Mouse (Mus musculus) hindbrain, embryonic 14.5 days (tissue): ENCODE measurements around the gene Psd. TPM values are rescaled to one million over a fixed set of nuclear protein-coding genes. Genes with fewer than 3 reads are reported as not detected.

Source experiments
- ATAC-seq: fragments of 200-750 bp; cut with Nextera tagmentation; 2 replicates; pipeline ENCODE4 v1.8.0; 2017; ENCODE audit warnings: moderate number of reproducible peaks, mild to moderate bottlenecking, moderate TSS enrichment, moderate library complexity; ENCODE audit not compliant: low FRiP score
- DNase-seq: peaks from one replicate; pipeline ENCODE4 v3.0.0-alpha.2; 2015; ENCODE audit warnings: low spot score
- H3K27ac ChIP-seq: fragments of 300-500 bp; sonication (generic); 2 replicates; pipeline ENCODE4 v1.5.1; 2014; ENCODE audit warnings: mild to moderate bottlenecking, moderate library complexity
- H3K27me3 ChIP-seq: fragments of 300-500 bp; sonication (generic); 2 replicates; pipeline ENCODE4 v1.6.1; 2014; ENCODE audit warnings: mild to moderate bottlenecking, low read length, mixed read lengths; ENCODE audit not compliant: control insufficient read depth, insufficient read depth
- H3K36me3 ChIP-seq: fragments of 300-500 bp; sonication (generic); replicated peaks from 2 replicates; pipeline ENCODE4 v1.6.1; 2014; ENCODE audit not compliant: control insufficient read depth, insufficient read depth
- H3K4me1 ChIP-seq: fragments of 300-500 bp; sonication (generic); replicated peaks from 2 replicates; pipeline ENCODE4 v1.6.1; 2014; ENCODE audit warnings: antibody characterized with exemption, low read length, mixed read lengths; ENCODE audit not compliant: control insufficient read depth, insufficient read depth
- H3K4me2 ChIP-seq: fragments of 300-500 bp; sonication (generic); replicated peaks from 2 replicates; pipeline ENCODE4 v1.6.1; 2014; ENCODE audit warnings: mild to moderate bottlenecking, moderate library complexity
- H3K4me3 ChIP-seq: fragments of 300-500 bp; sonication (generic); replicated peaks from 2 replicates; pipeline ENCODE4 v1.5.1; 2014; ENCODE audit warnings: mild to moderate bottlenecking, low read length
- H3K9ac ChIP-seq: fragments of 300-500 bp; sonication (generic); 2 replicates; pipeline ENCODE4 v1.6.1; 2014
- H3K9me3 ChIP-seq: fragments of 300-500 bp; sonication (generic); 2 replicates; pipeline ENCODE4 v1.6.1; 2016; ENCODE audit warnings: low read length; ENCODE audit not compliant: control insufficient read depth
- WGBS: fragments of 180-500 bp; shearing (Covaris S2); extraction: QIAGEN DNeasy Blood & Tissue Kit; methylation state at CpG from one replicate; pipeline ENCODE4 v1.1.7; 2014; 5-methylcytosine and 5-hydroxymethylcytosine counted together
- polyA plus RNA-seq: library from polyadenylated mRNA; unstranded; fragments of >200 nt; fragmentation: Nextera tagmentation; extraction: Ambion mirVana; gene quantifications from 2 replicates; pipeline ENCODE4 v1.2.1, GENCODE M21; 2014

Gene Psd
- polyA plus RNA-seq, 1 experiment from 2014 or later, result 131 TPM

GRCm38 (mm10) chr19:46344710-46345419, 17.9 kb upstream of the Psd start:
- DNase-seq (no peak), ATAC-seq (no peak)
- no peak overlapping the region for H3K27ac ChIP-seq
- H3K27me3 ChIP-seq, result peaks cover under 1% of the 10 kb centered on the region; the same call in 1 of the 2 replicates
- no peaks in the 10 kb centered on the region for H3K36me3 ChIP-seq
- H3K9me3 ChIP-seq, result no peaks in the 10 kb centered on the region
- H3K4me1 ChIP-seq, result peaks cover 7% of the 10 kb centered on the region; the same call in 1 of the 2 replicates
- no peak overlapping the region for H3K4me3 ChIP-seq
- no peak overlapping the region for H3K9ac ChIP-seq
- H3K4me2 ChIP-seq, result no peak overlapping the region
- WGBS, result 25% methylated on average over 7 of the region's 7 CpGs

- Histone ChIP-seq H3K4me2 (peak overlapping the region; percentile 60), H3K36me3 (no peaks in the 10 kb centered on the region), H3K27me3 (no peaks in the 10 kb centered on the region), H3K4me3 (no peak overlapping the region), H3K4me1 (peaks cover 13% of the 10 kb centered on the region), H3K9me3 (no peaks in the 10 kb centered on the region), H3K9ac (peak overlapping the region; percentile 24; the same call in 1 of the 2 replicates), H3K27ac (peak overlapping the region; percentile 58)
- DNase-seq (no peak), ATAC-seq (no peak)
- WGBS, result 75% methylated on average over 7 of the region's 7 CpGs
Measured at GRCm38 (mm10) chr19:46339287-46339971, 12.5 kb upstream of the Psd start.

GRCm38 (mm10) chr19:46338942-46339286, 12.0 kb upstream of the Psd start:
- no peaks in the 10 kb centered on the region for H3K9me3 ChIP-seq
- H3K4me1 ChIP-seq, result peaks cover 13% of the 10 kb centered on the region
- peak overlapping the region; percentile 61; the same call in 1 of the 2 replicates for H3K4me3 ChIP-seq
- H3K9ac ChIP-seq, result peak overlapping the region; percentile 22
- ATAC-seq (peak; percentile 5; the same call in 1 of the 2 replicates), DNase-seq (no peak)
- H3K4me2 ChIP-seq, result peak overlapping the region; percentile 60
- no peaks in the 10 kb centered on the region for H3K27me3 ChIP-seq
- WGBS, result 48% methylated on average over 6 of the region's 6 CpGs
- no peaks in the 10 kb centered on the region for H3K36me3 ChIP-seq
- H3K27ac ChIP-seq, result peak overlapping the region; percentile 58

GRCm38 (mm10) chr19:46338331-46338936, 11.5 kb upstream of the Psd start, which contains the start of gene Cuedc2:
TSS of gene Cuedc2 (minus strand) at chr19:46338702.
- Histone ChIP-seq H3K9ac (peak within 1 kb of the TSS; percentile 76), H3K36me3 (no peaks in the 10 kb centered on the region), H3K27me3 (no peaks in the 10 kb centered on the region), H3K4me3 (peak within 1 kb of the TSS; percentile 61), H3K4me2 (peak within 1 kb of the TSS; percentile 60), H3K4me1 (peaks cover 13% of the 10 kb centered on the region), H3K9me3 (no peaks in the 10 kb centered on the region), H3K27ac (peak within 1 kb of the TSS; percentile 74)
- under 1% methylated on average over 31 of the region's 31 CpGs for WGBS
- ATAC-seq (peak; percentile 91), DNase-seq (peak; percentile 98)

- peak overlapping the region; percentile 76 for H3K9ac ChIP-seq
- no peaks in the 10 kb centered on the region for H3K36me3 ChIP-seq
- no peak for DNase-seq
- H3K4me1 ChIP-seq, result peaks cover 13% of the 10 kb centered on the region
- H3K4me3 ChIP-seq, result peak overlapping the region; percentile 61
- H3K27ac ChIP-seq, result peak overlapping the region; percentile 74
- 28% methylated on average over 15 of the region's 15 CpGs for WGBS
- ATAC-seq, result peak; percentile 7; the same call in 1 of the 2 replicates
- peak overlapping the region; percentile 60 for H3K4me2 ChIP-seq
- H3K9me3 ChIP-seq, result no peaks in the 10 kb centered on the region
- no peaks in the 10 kb centered on the region for H3K27me3 ChIP-seq
Measured at GRCm38 (mm10) chr19:46337719-46338330, 10.9 kb upstream of the Psd start.

- peaks cover 29% of the 10 kb centered on the region for H3K4me1 ChIP-seq
- H3K36me3 ChIP-seq, result peaks cover 25% of the 10 kb centered on the region
- no peak overlapping the region for H3K4me3 ChIP-seq
- WGBS, result 90% methylated on average over 3 of the region's 3 CpGs
- ATAC-seq, result no peak
- no peaks in the 10 kb centered on the region for H3K9me3 ChIP-seq
- no peak overlapping the region for H3K9ac ChIP-seq
- no peak for DNase-seq
- no peak overlapping the region for H3K4me2 ChIP-seq
- no peaks in the 10 kb centered on the region for H3K27me3 ChIP-seq
- no peak overlapping the region for H3K27ac ChIP-seq
Measured at GRCm38 (mm10) chr19:46333906-46334305, 7.0 kb upstream of the Psd start.

GRCm38 (mm10) chr19:46332721-46333339, 5.9 kb upstream of the Psd start:
- 37% methylated on average over 7 of the region's 7 CpGs for WGBS
- ATAC-seq, result no peak
- DNase-seq, result no peak
- no peak overlapping the region for H3K4me3 ChIP-seq
- no peak overlapping the region for H3K9ac ChIP-seq
- no peak overlapping the region for H3K4me2 ChIP-seq
- H3K9me3 ChIP-seq, result no peaks in the 10 kb centered on the region
- H3K27ac ChIP-seq, result no peak overlapping the region
- peaks cover 29% of the 10 kb centered on the region for H3K4me1 ChIP-seq
- H3K36me3 ChIP-seq, result peaks cover 25% of the 10 kb centered on the region
- H3K27me3 ChIP-seq, result no peaks in the 10 kb centered on the region

- Histone ChIP-seq H3K4me1 (peaks cover 28% of the 10 kb centered on the region), H3K27me3 (no peaks in the 10 kb centered on the region), H3K4me2 (no peak overlapping the region; the same call in 1 of the 2 replicates), H3K9me3 (no peaks in the 10 kb centered on the region), H3K36me3 (peaks cover 25% of the 10 kb centered on the region), H3K9ac (no peak overlapping the region), H3K4me3 (no peak overlapping the region), H3K27ac (no peak overlapping the region)
- no peak for DNase-seq
- WGBS, result 80% methylated on average over 3 of the region's 3 CpGs
- ATAC-seq, result no peak
Measured at GRCm38 (mm10) chr19:46331936-46332335, 5.0 kb upstream of the Psd start.
